23 mouse cellular contexts compared by ENCODE assay signal in the genomic region with DNA sequence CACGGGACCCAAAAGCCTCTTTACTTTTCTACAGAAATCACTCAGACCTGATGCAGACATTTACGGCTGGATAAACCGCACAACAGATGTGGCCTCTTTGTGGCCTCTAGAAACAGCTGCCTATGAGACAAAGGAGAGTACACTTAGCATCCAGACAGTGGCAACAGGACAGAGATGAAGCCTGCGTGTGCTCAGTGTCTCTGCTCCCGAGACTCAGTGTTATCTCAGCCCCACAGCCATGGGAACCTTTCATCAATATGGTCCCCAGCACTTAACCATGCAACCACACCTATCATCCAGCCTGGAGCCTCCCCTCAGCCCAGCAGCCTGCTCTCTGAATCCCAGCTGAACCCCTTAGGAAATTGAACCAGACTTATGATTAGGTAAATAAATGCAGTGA. TPM values are rescaled to one million over a fixed set of nuclear protein-coding genes. Genes with fewer than 3 reads are reported as not detected.
A peak's percentile ranks its signal among the peaks of the same experiment; 100 is the strongest.
DNase-seq lines count a peak whose midpoint lies in the region; ATAC-seq lines count a peak whose summit lies in the region.
"Had no signal": no experiment of that assay in that cellular context is flagged by ENCODE, and none has a peak within 500 bp of the region (broad histone marks: within the 10 kb centered on the region; RNA-seq: fewer than 3 reads in every experiment).

No protein-coding gene starts in this region.

- peaks cover 3% of the 10 kb centered on the region for H3K27me3 ChIP-seq in megakaryocyte, embryonic 14.5 days (replicated peaks)
- H3K27me3 ChIP-seq in liver, embryonic 13.5 days, result 0 out of 2 replicates have a peak, but pooled peaks cover 1% of the 10 kb centered on the region
- H3K27me3 ChIP-seq in stomach, embryonic 16.5 days (ENCODE audit: control insufficient read depth, insufficient read depth, low read length), result no peaks in the 10 kb centered on the region
- H3K27me3 ChIP-seq: embryonic facial prominence, embryonic 15.5 days had no signal

- peak; percentile 79 for DNase-seq in c-Kit-positive CD71-positive TER-119-positive erythroid progenitor cells, embryonic 14.5 days (ENCODE audit: low spot score)
- DNase-seq in liver, embryonic 13.5 days, result peak; percentile 75
- no peak for DNase-seq in kidney, postnatal 36 days
- DNase-seq: cerebellum, adult 18-20 months; heart, adult 2 months; heart, postnatal 4 days; lung, postnatal 36 days; midbrain, embryonic 14.5 days; right cerebral cortex, postnatal 25 days; thymus, postnatal 14 days had no signal

- H3K4me2 ChIP-seq in liver, embryonic 13.5 days, result peak overlapping the region; percentile 52
- H3K4me2 ChIP-seq in stomach, embryonic 16.5 days (ENCODE audit: low read depth, low read length), result no peak overlapping the region
- H3K4me2 ChIP-seq: embryonic facial prominence, embryonic 15.5 days had no signal

- peaks cover 57% of the 10 kb centered on the region for H3K4me1 ChIP-seq in megakaryocyte, embryonic 14.5 days
- peaks cover 79% of the 10 kb centered on the region for H3K4me1 ChIP-seq in liver, embryonic 13.5 days (replicated peaks)
- no peaks in the 10 kb centered on the region for H3K4me1 ChIP-seq in stomach, embryonic 16.5 days (ENCODE audit: control insufficient read depth, insufficient read depth, low read length)
- H3K4me1 ChIP-seq: embryonic facial prominence, embryonic 15.5 days had no signal

- no peaks in the 10 kb centered on the region for H3K36me3 ChIP-seq in megakaryocyte, embryonic 14.5 days (replicated peaks; ENCODE audit: low read length)
- H3K36me3 ChIP-seq in liver, embryonic 13.5 days, result no peaks in the 10 kb centered on the region
- H3K36me3 ChIP-seq in stomach, embryonic 16.5 days (ENCODE audit: control insufficient read depth, insufficient read depth, low read length), result no peaks in the 10 kb centered on the region
- H3K36me3 ChIP-seq: embryonic facial prominence, embryonic 15.5 days had no signal

- H3K27ac ChIP-seq in liver, embryonic 13.5 days, result peak overlapping the region; percentile 97
- no peak overlapping the region for H3K27ac ChIP-seq in stomach, embryonic 16.5 days (ENCODE audit: low read length)
- H3K27ac ChIP-seq: embryonic facial prominence, embryonic 15.5 days; heart, adult 2 months; kidney, postnatal 0 days had no signal

- H3K9me3 ChIP-seq in megakaryocyte, embryonic 14.5 days, result no peaks in the 10 kb centered on the region
- no peaks in the 10 kb centered on the region for H3K9me3 ChIP-seq in liver, embryonic 13.5 days (replicated peaks)
- no peaks in the 10 kb centered on the region for H3K9me3 ChIP-seq in stomach, embryonic 16.5 days (replicated peaks; ENCODE audit: control insufficient read depth, low read length)
- H3K9me3 ChIP-seq: embryonic facial prominence, embryonic 15.5 days had no signal

- WGBS in liver, embryonic 13.5 days (ENCODE audit: insufficient replicate concordance), result 37% methylated on average over 5 of the region's 5 CpGs
- 74% methylated on average over 5 of the region's 5 CpGs for WGBS in stomach, embryonic 16.5 days

- no peak for ATAC-seq in megakaryocyte, adult 5-6 weeks (ENCODE audit: poor library complexity, severe bottlenecking)
- peak; percentile 100 for ATAC-seq in liver, embryonic 13.5 days (ENCODE audit: low read depth)
- peak; percentile 53; the same call in 1 of the 2 replicates for ATAC-seq in stomach, embryonic 16.5 days (ENCODE audit: insufficient read depth, low FRiP score)
- ATAC-seq in megakaryocyte-erythroid progenitor cell, adult 5-6 weeks (replicated peaks; ENCODE audit: low FRiP score, low TSS enrichment, poor library complexity, severe bottlenecking), result no peak
- ATAC-seq: activated CD4-positive, CD25-positive, alpha-beta regulatory T cell, adult 4 months; CD4-positive, CD25-positive, alpha-beta regulatory T cell, adult 4 months; forebrain, embryonic 14.5 days had no signal

- peak overlapping the region; percentile 72 for H3K9ac ChIP-seq in liver, embryonic 13.5 days
- no peak overlapping the region for H3K9ac ChIP-seq in stomach, embryonic 16.5 days (ENCODE audit: low read length)
- H3K9ac ChIP-seq: embryonic facial prominence, embryonic 15.5 days had no signal

- peak overlapping the region; percentile 38 for H3K4me3 ChIP-seq in megakaryocyte, embryonic 14.5 days (replicated peaks)
- H3K4me3 ChIP-seq in liver, embryonic 13.5 days (replicated peaks), result 0 out of 2 replicates have a peak overlapping the region, but pooled peaks have one; percentile 2
- H3K4me3 ChIP-seq in stomach, embryonic 16.5 days (replicated peaks; ENCODE audit: low read length), result no peak overlapping the region
- H3K4me3 ChIP-seq: embryonic facial prominence, embryonic 15.5 days; heart, adult 2 months had no signal

RNA-seq across cellular contexts. Expression of gene Gm9844, which starts 2.8 kb away (rescaled TPM):
- polyA plus RNA-seq in megakaryocyte, embryonic 14.5 days (2012; ENCODE audit: insufficient read depth, low replicate concordance), result 23.1 and 70.1 TPM in 2 replicates
- total RNA-seq in megakaryocyte, adult 5-6 weeks (2015), result 9.6 and 10.0 TPM in 2 replicates
- 40.8 and 73.5 TPM in 2 replicates for total RNA-seq in megakaryocyte, adult 5-6 weeks (2017)
- 1.9 and 2.5 TPM in 2 replicates for polyA plus RNA-seq in liver, embryonic 13.5 days (2015; fragmentation: Nextera tagmentation; extraction: Ambion mirVana)
- 11.4 and 20.6 TPM in 2 replicates for polyA plus RNA-seq in stomach, embryonic 16.5 days (2015; fragmentation: Nextera tagmentation; extraction: Ambion mirVana)
- total RNA-seq in megakaryocyte-erythroid progenitor cell, adult 5-6 weeks (2014; fragmentation: Nextera tagmentation), result 0.96 and 1.0 TPM in 2 replicates
- total RNA-seq in megakaryocyte-erythroid progenitor cell, adult 5-6 weeks (2017), result 5.2 and 13.0 TPM in 2 replicates
- total RNA-seq: heart, adult 2 months had no signal

RNA-seq across cellular contexts. Expression of gene Lypd4, which starts 10.5 kb away (rescaled TPM):
- not detected in 2 replicates for polyA plus RNA-seq in megakaryocyte, embryonic 14.5 days (2012; ENCODE audit: insufficient read depth, low replicate concordance)
- not detected in 2 replicates for total RNA-seq in megakaryocyte, adult 5-6 weeks (2015)
- not detected in 2 replicates for total RNA-seq in megakaryocyte, adult 5-6 weeks (2017)
- polyA plus RNA-seq in liver, embryonic 13.5 days (2015; fragmentation: Nextera tagmentation; extraction: Ambion mirVana), result not detected in 2 replicates
- not detected in 2 replicates for polyA plus RNA-seq in stomach, embryonic 16.5 days (2015; fragmentation: Nextera tagmentation; extraction: Ambion mirVana)
- not detected in 2 replicates for total RNA-seq in megakaryocyte-erythroid progenitor cell, adult 5-6 weeks (2014; fragmentation: Nextera tagmentation)
- not detected in 2 replicates for total RNA-seq in megakaryocyte-erythroid progenitor cell, adult 5-6 weeks (2017)
- total RNA-seq: adrenal gland, postnatal 4 days; heart, adult 2 months; heart, postnatal 4 days; left cerebral cortex, postnatal 10 days had no signal
- polyA plus RNA-seq: activated CD4-positive, CD25-positive, alpha-beta regulatory T cell, adult 4 months; CD4-positive, CD25-positive, alpha-beta regulatory T cell, adult 4 months; cortical plate, adult 2 months; embryonic facial prominence, embryonic 15.5 days; forebrain, embryonic 14.5 days; kidney, postnatal 0 days; limb, embryonic 14.5 days; midbrain, embryonic 14.5 days had no signal

RNA-seq across cellular contexts. Expression of gene Dmrtc2, which starts 10.6 kb away (rescaled TPM):
- not detected in 2 replicates for polyA plus RNA-seq in megakaryocyte, embryonic 14.5 days (2012; ENCODE audit: insufficient read depth, low replicate concordance)
- not detected in 2 replicates for total RNA-seq in megakaryocyte, adult 5-6 weeks (2015)
- total RNA-seq in megakaryocyte, adult 5-6 weeks (2017), result not detected in 2 replicates
- polyA plus RNA-seq in liver, embryonic 13.5 days (2015; fragmentation: Nextera tagmentation; extraction: Ambion mirVana), result not detected in 2 replicates
- not detected in 2 replicates for polyA plus RNA-seq in stomach, embryonic 16.5 days (2015; fragmentation: Nextera tagmentation; extraction: Ambion mirVana)
- total RNA-seq in megakaryocyte-erythroid progenitor cell, adult 5-6 weeks (2014; fragmentation: Nextera tagmentation), result not detected in 2 replicates
- not detected in 2 replicates for total RNA-seq in megakaryocyte-erythroid progenitor cell, adult 5-6 weeks (2017)
- total RNA-seq: heart, adult 2 months; heart, postnatal 4 days; left cerebral cortex, postnatal 10 days had no signal
- polyA plus RNA-seq: activated CD4-positive, CD25-positive, alpha-beta regulatory T cell, adult 4 months; CD4-positive, CD25-positive, alpha-beta regulatory T cell, adult 4 months; cortical plate, adult 2 months; forebrain, embryonic 14.5 days; heart, adult 2 months; midbrain, embryonic 14.5 days had no signal

RNA-seq across cellular contexts. Expression of gene Rps19, which starts 24.9 kb away (rescaled TPM):
- 171 and 2,463 TPM in 2 replicates for polyA plus RNA-seq in megakaryocyte, embryonic 14.5 days (2012; ENCODE audit: insufficient read depth, low replicate concordance)
- 1,493 and 1,909 TPM in 2 replicates for total RNA-seq in megakaryocyte, adult 5-6 weeks (2015)
- 575 and 756 TPM in 2 replicates for total RNA-seq in megakaryocyte, adult 5-6 weeks (2017)
- polyA plus RNA-seq in liver, embryonic 13.5 days (2015; fragmentation: Nextera tagmentation; extraction: Ambion mirVana), result 1,483 and 1,612 TPM in 2 replicates
- polyA plus RNA-seq in stomach, embryonic 16.5 days (2015; fragmentation: Nextera tagmentation; extraction: Ambion mirVana), result 2,107 and 2,375 TPM in 2 replicates
- total RNA-seq in megakaryocyte-erythroid progenitor cell, adult 5-6 weeks (2014; fragmentation: Nextera tagmentation), result 4,961 and 5,532 TPM in 2 replicates
- 979 and 1,008 TPM in 2 replicates for total RNA-seq in megakaryocyte-erythroid progenitor cell, adult 5-6 weeks (2017)

RNA-seq across cellular contexts. Expression of gene Cd79a, which starts 37.9 kb away (rescaled TPM):
- polyA plus RNA-seq in megakaryocyte, embryonic 14.5 days (2012; ENCODE audit: insufficient read depth, low replicate concordance), result 0.50 TPM in 1 of 2 replicates, not detected in the other
- 0.64 and 1.0 TPM in 2 replicates for total RNA-seq in megakaryocyte, adult 5-6 weeks (2015)
- total RNA-seq in megakaryocyte, adult 5-6 weeks (2017), result 0.18 and 0.24 TPM in 2 replicates
- polyA plus RNA-seq in liver, embryonic 13.5 days (2015; fragmentation: Nextera tagmentation; extraction: Ambion mirVana), result 0.51 and 0.61 TPM in 2 replicates
- polyA plus RNA-seq in stomach, embryonic 16.5 days (2015; fragmentation: Nextera tagmentation; extraction: Ambion mirVana), result 2.0 and 2.3 TPM in 2 replicates
- 1.5 and 29.5 TPM in 2 replicates for total RNA-seq in megakaryocyte-erythroid progenitor cell, adult 5-6 weeks (2014; fragmentation: Nextera tagmentation)
- total RNA-seq in megakaryocyte-erythroid progenitor cell, adult 5-6 weeks (2017), result 4.4 TPM in 1 of 2 replicates, not detected in the other
- polyA plus RNA-seq: forebrain, embryonic 14.5 days had no signal

Comparison
In these comparisons a context has a peak if more than half of its experiments do, and no peak if none do; other contexts are left out.
1. ATAC-seq: peak in liver, embryonic 13.5 days (single experiment) and stomach, embryonic 16.5 days (single experiment); none in megakaryocyte, adult 5-6 weeks (single experiment) and megakaryocyte-erythroid progenitor cell, adult 5-6 weeks (single experiment).
2. DNase-seq: peak in c-Kit-positive CD71-positive TER-119-positive erythroid progenitor cells, embryonic 14.5 days (single experiment) and liver, embryonic 13.5 days (single experiment); none in kidney, postnatal 36 days (0 of 2).